Comparison of ENCODE assay signal across 19 mouse cellular contexts in the genomic region with DNA sequence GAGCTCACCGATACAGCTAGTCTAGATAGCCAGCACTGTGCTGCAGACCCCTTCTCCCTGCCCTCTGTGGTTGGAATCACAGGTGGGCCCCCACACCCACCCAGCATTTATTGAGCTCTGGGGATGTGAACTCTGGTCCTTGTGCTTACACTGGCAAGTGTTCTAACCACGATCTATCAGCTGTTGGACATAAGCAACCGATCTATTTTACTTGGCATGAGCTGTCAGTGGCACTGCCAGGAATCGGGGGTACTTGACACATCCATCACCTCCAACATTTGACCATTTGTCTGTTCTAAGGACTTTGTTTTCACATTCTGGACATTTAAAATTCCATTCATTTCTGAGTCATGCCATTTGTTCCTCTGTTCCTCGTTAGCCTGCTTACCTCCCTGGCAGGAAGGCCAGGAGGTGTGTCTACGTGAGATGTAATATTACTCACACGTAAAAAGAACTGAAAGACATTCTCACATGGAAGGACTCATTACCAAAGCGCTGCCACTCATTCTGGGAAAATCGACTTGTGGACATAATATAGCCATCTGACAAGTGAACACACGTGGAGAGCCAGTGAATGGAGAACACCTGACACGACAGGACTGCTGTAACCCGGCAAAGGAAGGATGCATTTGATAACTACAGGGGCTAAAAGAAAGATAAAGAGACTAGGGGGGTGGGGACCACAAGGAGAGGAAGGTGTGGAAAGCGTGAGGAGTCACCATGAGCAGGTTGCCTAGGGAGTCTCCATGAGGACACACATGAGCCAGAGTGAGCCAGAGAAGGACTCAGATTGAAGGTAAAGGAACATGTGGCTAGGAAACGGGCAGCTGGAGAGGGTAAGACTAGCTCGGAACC. TPM values are rescaled to one million over a fixed set of nuclear protein-coding genes. Genes with fewer than 3 reads are reported as not detected.
A peak's percentile ranks its signal among the peaks of the same experiment; 100 is the strongest.
DNase-seq lines count a peak whose midpoint lies in the region; ATAC-seq and TF ChIP-seq lines count a peak whose summit lies in the region.
"Had no signal": no experiment of that assay in that cellular context is flagged by ENCODE, and none has a peak within 500 bp of the region (broad histone marks: within the 10 kb centered on the region; RNA-seq: fewer than 3 reads in every experiment).

No protein-coding gene starts in this region.

- H3K36me3 ChIP-seq in liver, adult 2 months (ENCODE audit: control insufficient read depth, insufficient read depth, low read length): no peaks in the 10 kb centered on the region
- H3K36me3 ChIP-seq in liver, embryonic 12.5 days: no peaks in the 10 kb centered on the region
- H3K36me3 ChIP-seq in limb, embryonic 10.5 days: no peaks in the 10 kb centered on the region
- H3K36me3 ChIP-seq: embryonic facial prominence, embryonic 10.5 days; forebrain, embryonic 10.5 days; hindbrain, embryonic 10.5 days had no signal

- H3K4me2 ChIP-seq in liver, embryonic 12.5 days: no peak overlapping the region
- H3K4me2 ChIP-seq: hindbrain, embryonic 14.5 days had no signal

- no peak for TF ChIP-seq CTCF in liver, adult 2 months (IDR thresholded peaks at IDR 0.05; ENCODE audit: low read depth, low read length)

- 51% methylated on average over 15 of the region's 15 CpGs for WGBS in liver, adult 2 months
- 65% methylated on average over 15 of the region's 15 CpGs for WGBS in liver, embryonic 12.5 days (ENCODE audit: insufficient replicate concordance)
- 83% methylated on average over 15 of the region's 15 CpGs for WGBS in limb, embryonic 10.5 days

- peaks cover 5% of the 10 kb centered on the region; the same call in 1 of the 2 replicates for H3K4me1 ChIP-seq in liver, adult 2 months (ENCODE audit: control insufficient read depth, insufficient read depth, low read length)
- H3K4me1 ChIP-seq in liver, embryonic 12.5 days: no peaks in the 10 kb centered on the region
- no peaks in the 10 kb centered on the region for H3K4me1 ChIP-seq in limb, embryonic 10.5 days
- H3K4me1 ChIP-seq: embryonic facial prominence, embryonic 10.5 days; forebrain, embryonic 10.5 days; hindbrain, embryonic 10.5 days had no signal

- no peaks in the 10 kb centered on the region for H3K79me2 ChIP-seq in liver, adult 2 months (ENCODE audit: control insufficient read depth, insufficient read depth, low read length)

- ATAC-seq in liver, embryonic 12.5 days: no peak
- ATAC-seq: forebrain, embryonic 14.5 days had no signal

- no peak overlapping the region for H3K4me3 ChIP-seq in liver, adult 2 months (ENCODE audit: insufficient read depth, low read depth, low read length)
- H3K4me3 ChIP-seq in liver, embryonic 12.5 days: no peak overlapping the region
- no peak overlapping the region for H3K4me3 ChIP-seq in limb, embryonic 10.5 days
- H3K4me3 ChIP-seq: embryonic facial prominence, embryonic 10.5 days; forebrain, embryonic 10.5 days; gastrocnemius, adult 2 months; hindbrain, embryonic 10.5 days had no signal

- DNase-seq in liver, adult 2 months (ENCODE audit: extremely low read depth, low read depth, low spot score): peak; percentile 82
- peak; percentile 23 for DNase-seq in lung, postnatal 36 days
- no peak for DNase-seq in lung, postnatal 10 days
- peak; percentile 15 for DNase-seq in fibroblast of lung, adult 2 months (ENCODE audit: low read depth)
- no peak for DNase-seq in limb, embryonic 10.5 days (ENCODE audit: low spot score)
- no peak for DNase-seq in left cerebral cortex, adult 9 months (ENCODE audit: low spot score in 2 of 2)
- DNase-seq: adrenal gland, postnatal 14 days; cerebellum, adult 2 months; cerebellum, postnatal 10 days; gastrocnemius, adult 2 months; gastrocnemius, postnatal 25 days had no signal

- no peak for TF ChIP-seq POLR2A in liver, adult 2 months (IDR thresholded peaks at IDR 0.05; ENCODE audit: extremely low read depth, insufficient read depth, low read length)

- 0 out of 2 replicates have a peak, but pooled peaks cover 3% of the 10 kb centered on the region for H3K27me3 ChIP-seq in liver, adult 2 months (ENCODE audit: control insufficient read depth, insufficient read depth, low read length)
- no peaks in the 10 kb centered on the region for H3K27me3 ChIP-seq in liver, embryonic 12.5 days (replicated peaks)
- H3K27me3 ChIP-seq in limb, embryonic 10.5 days (ENCODE audit: low read depth, poor library complexity, severe bottlenecking): no peaks in the 10 kb centered on the region

- H3K9ac ChIP-seq in liver, adult 2 months (ENCODE audit: low read depth, low read length): no peak overlapping the region
- H3K9ac ChIP-seq in liver, embryonic 12.5 days: no peak overlapping the region
- H3K9ac ChIP-seq: hindbrain, embryonic 14.5 days had no signal

- no peak overlapping the region for H3K27ac ChIP-seq in liver, adult 2 months (replicated peaks; ENCODE audit: insufficient read depth, low read depth, low read length)
- H3K27ac ChIP-seq in liver, embryonic 12.5 days: no peak overlapping the region
- no peak overlapping the region for H3K27ac ChIP-seq in limb, embryonic 10.5 days
- H3K27ac ChIP-seq: embryonic facial prominence, embryonic 10.5 days; forebrain, embryonic 10.5 days; gastrocnemius, adult 2 months; hindbrain, embryonic 10.5 days; hindbrain, embryonic 14.5 days had no signal

- H3K9me3 ChIP-seq in liver, embryonic 12.5 days (replicated peaks): no peaks in the 10 kb centered on the region
- no peaks in the 10 kb centered on the region for H3K9me3 ChIP-seq in limb, embryonic 10.5 days (replicated peaks)
- H3K9me3 ChIP-seq: embryonic facial prominence, embryonic 10.5 days; forebrain, embryonic 10.5 days; hindbrain, embryonic 10.5 days had no signal

RNA-seq across cellular contexts. Expression of gene Scnn1b, which starts 56.9 kb away (rescaled TPM):
- total RNA-seq in liver, adult 2 months (2014; rRNA removed): not detected in 2 replicates
- 0.05 TPM in 1 of 2 replicates, not detected in the other for polyA plus RNA-seq in liver, adult 2 months (2012; rRNA removed)
- 0.07 TPM in 1 of 2 replicates, not detected in the other for polyA plus RNA-seq in liver, embryonic 12.5 days (2016; fragmentation: Nextera tagmentation; extraction: Ambion mirVana)
- not detected in 2 replicates for polyA plus RNA-seq in limb, embryonic 10.5 days (2016; fragmentation: Nextera tagmentation; extraction: Ambion mirVana)
- total RNA-seq: adrenal gland, postnatal 14 days; granulocyte monocyte progenitor cell, adult 5-6 weeks; heart, postnatal 25 days had no signal
- polyA plus RNA-seq: forebrain, embryonic 10.5 days had no signal

Comparison
In these comparisons a context has a peak if more than half of its experiments do, and no peak if none do; other contexts are left out.
1. DNase-seq: peak in liver, adult 2 months (single experiment), lung, postnatal 36 days (single experiment) and fibroblast of lung, adult 2 months (single experiment); none in lung, postnatal 10 days (single experiment), limb, embryonic 10.5 days (single experiment) and left cerebral cortex, adult 9 months (0 of 2).